Mouse (Mus musculus) liver, postnatal 0 days (tissue): ENCODE results near the gene Vmn1r58. TPM values are rescaled to one million over a fixed set of nuclear protein-coding genes. Genes with fewer than 3 reads are reported as not detected.
"Not testable (repeated sequence)": the region's sequence is repeated elsewhere in the genome, so short reads cannot be mapped to it uniquely, and the experiment has no call there.

Experiments
- ATAC-seq: fragments of 200-750 bp; cut with Nextera tagmentation; 2 replicates; pipeline ENCODE4 v1.8.0; 2017; ENCODE audit warnings: mild to moderate bottlenecking, moderate library complexity
- DNase-seq: peaks from one replicate; pipeline ENCODE4 v3.0.0-alpha.2; 2016
- H3K27ac ChIP-seq: fragments of 300-500 bp; sonication (generic); 2 replicates; pipeline ENCODE4 v1.5.1; 2014; ENCODE audit warnings: antibody characterized with exemption, moderate library complexity, mild to moderate bottlenecking, low read depth
- H3K27me3 ChIP-seq: fragments of 300-500 bp; sonication (generic); 2 replicates; pipeline ENCODE4 v1.6.1; 2014; ENCODE audit warnings: low read length, control low read depth, mixed read lengths; ENCODE audit not compliant: insufficient read depth
- H3K36me3 ChIP-seq: fragments of 300-500 bp; sonication (generic); replicated peaks from 2 replicates; pipeline ENCODE4 v1.6.1; 2014; ENCODE audit warnings: mild to moderate bottlenecking, control low read depth, low read length, moderate library complexity, mixed read lengths; ENCODE audit not compliant: insufficient read depth
- H3K4me1 ChIP-seq: fragments of 300-500 bp; sonication (generic); 2 replicates; pipeline ENCODE4 v1.6.1; 2014; ENCODE audit warnings: antibody characterized with exemption, mild to moderate bottlenecking, control low read depth; ENCODE audit not compliant: insufficient read depth
- H3K4me2 ChIP-seq: fragments of 300-500 bp; sonication (generic); 2 replicates; pipeline ENCODE4 v1.6.1; 2014; ENCODE audit warnings: low read depth, mild to moderate bottlenecking, low read length, moderate library complexity, mixed read lengths
- H3K4me3 ChIP-seq: fragments of 300-500 bp; sonication (generic); 2 replicates; pipeline ENCODE4 v1.5.1; 2014; ENCODE audit warnings: low read depth, low read length
- H3K9ac ChIP-seq: fragments of 300-500 bp; sonication (generic); replicated peaks from 2 replicates; pipeline ENCODE4 v1.6.1; 2014; ENCODE audit warnings: mild to moderate bottlenecking, moderate library complexity
- H3K9me3 ChIP-seq: fragments of 300-500 bp; sonication (generic); 2 replicates; pipeline ENCODE4 v1.6.1; 2016; ENCODE audit warnings: mild to moderate bottlenecking, control low read depth, low read length, mixed read lengths
- CTCF ChIP-seq: sonication (generic); IDR thresholded peaks from 2 replicates; pipeline ENCODE4 v1.5.1; 2016; ENCODE audit warnings: antibody characterized with exemption, low read depth
- EP300 ChIP-seq: IDR thresholded peaks from 2 replicates; pipeline ENCODE4 v1.6.1; 2016; ENCODE audit warnings: antibody characterized with exemption, low read depth, mild to moderate bottlenecking
- WGBS: fragments of 180-500 bp; shearing (Covaris S2); extraction: QIAGEN DNeasy Blood & Tissue Kit; methylation state at CpG from one replicate; pipeline ENCODE4 v1.1.7; 2014; ENCODE audit not compliant: insufficient replicate concordance; 5-methylcytosine and 5-hydroxymethylcytosine counted together
- polyA plus RNA-seq: library from polyadenylated mRNA; unstranded; fragments of >200 nt; fragmentation: Nextera tagmentation; extraction: Ambion mirVana; gene quantifications from 2 replicates; pipeline ENCODE4 v1.2.1, GENCODE M21; 2015

Gene Vmn1r58
- not detected in 2 replicates for polyA plus RNA-seq

- H3K27me3 ChIP-seq, DNase-seq, H3K4me2 ChIP-seq, H3K4me1 ChIP-seq, ATAC-seq, H3K9ac ChIP-seq, H3K36me3 ChIP-seq, H3K9me3 ChIP-seq, H3K4me3 ChIP-seq, H3K27ac ChIP-seq: not testable (repeated sequence)
Observed at GRCm38 (mm10) chr7:5413296-5413695, at the start of gene Vmn1r58. Vmn1r58 (minus strand) TSS chr7:5413396.

- no peaks in the 10 kb centered on the region for H3K36me3 ChIP-seq
- H3K9ac ChIP-seq: no peak within 1 kb of the TSS
- TF ChIP-seq CTCF: no peak
- no peak for TF ChIP-seq EP300
- DNase-seq (no peak), ATAC-seq (no peak)
- no peaks in the 10 kb centered on the region for H3K4me1 ChIP-seq
- no peak within 1 kb of the TSS for H3K4me3 ChIP-seq
- H3K9me3 ChIP-seq: no peaks in the 10 kb centered on the region; the same call in 1 of the 2 replicates
- H3K4me2 ChIP-seq: no peak within 1 kb of the TSS
- no peak within 1 kb of the TSS for H3K27ac ChIP-seq
- H3K27me3 ChIP-seq: no peaks in the 10 kb centered on the region
Observed at GRCm38 (mm10) chr7:5456674-5457073, 43.5 kb upstream of the Vmn1r58 start, which contains the start of gene Vmn1r59. Vmn1r59 (minus strand) TSS chr7:5456774.

- H3K4me1 ChIP-seq: not testable (repeated sequence)
Observed at GRCm38 (mm10) chr7:5454011-5454410, 40.8 kb upstream of the Vmn1r58 start.

GRCm38 (mm10) chr7:5448627-5449026 is 35.4 kb upstream of the Vmn1r58 start:
- TF ChIP-seq CTCF (no peak), EP300 (no peak)
- no peak for ATAC-seq
- Histone ChIP-seq H3K4me3 (no peak overlapping the region), H3K27me3 (no peaks in the 10 kb centered on the region), H3K9me3 (no peaks in the 10 kb centered on the region), H3K36me3 (no peaks in the 10 kb centered on the region), H3K27ac (no peak overlapping the region), H3K9ac (no peak overlapping the region), H3K4me1 (no peaks in the 10 kb centered on the region), H3K4me2 (no peak overlapping the region)
- DNase-seq: no peak

More at GRCm38 (mm10) chr7:5454011-5454410, 40.8 kb upstream of the Vmn1r58 start:
- not testable (repeated sequence) for H3K4me3 ChIP-seq, H3K27ac ChIP-seq, ATAC-seq, H3K9ac ChIP-seq, H3K4me2 ChIP-seq, DNase-seq, H3K36me3 ChIP-seq, H3K9me3 ChIP-seq, H3K27me3 ChIP-seq
- 58% methylated on average over 3 of the region's 3 CpGs for WGBS

- ATAC-seq: no peak
- Histone ChIP-seq H3K4me1 (no peaks in the 10 kb centered on the region), H3K4me3 (no peak overlapping the region), H3K9ac (no peak overlapping the region), H3K4me2 (no peak overlapping the region), H3K27me3 (no peaks in the 10 kb centered on the region), H3K9me3 (no peaks in the 10 kb centered on the region; the same call in 1 of the 2 replicates), H3K36me3 (no peaks in the 10 kb centered on the region), H3K27ac (no peak overlapping the region)
- DNase-seq: no peak
- WGBS: 22% methylated on average over 2 of the region's 2 CpGs
- TF ChIP-seq EP300: no peak
- TF ChIP-seq CTCF: no peak
Observed at GRCm38 (mm10) chr7:5406201-5406600, 7.0 kb downstream of the Vmn1r58 start.

- Histone ChIP-seq H3K4me2 (no peak overlapping the region), H3K4me3 (no peak overlapping the region), H3K9me3 (no peaks in the 10 kb centered on the region; the same call in 1 of the 2 replicates), H3K27ac (no peak overlapping the region), H3K36me3 (no peaks in the 10 kb centered on the region), H3K27me3 (no peaks in the 10 kb centered on the region), H3K4me1 (no peaks in the 10 kb centered on the region), H3K9ac (no peak overlapping the region)
- ATAC-seq (no peak), DNase-seq (no peak)
- WGBS: 65% methylated on average over 2 of the region's 2 CpGs
- TF ChIP-seq CTCF (no peak), EP300 (no peak)
Observed at GRCm38 (mm10) chr7:5366724-5367123, 46.5 kb downstream of the Vmn1r58 start.

- Histone ChIP-seq H3K9me3 (peaks cover 4% of the 10 kb centered on the region; the same call in 1 of the 2 replicates), H3K36me3 (no peaks in the 10 kb centered on the region), H3K4me2 (no peak overlapping the region), H3K4me3 (no peak overlapping the region), H3K4me1 (no peaks in the 10 kb centered on the region), H3K9ac (no peak overlapping the region), H3K27ac (no peak overlapping the region), H3K27me3 (no peaks in the 10 kb centered on the region)
- DNase-seq (no peak), ATAC-seq (no peak)
- TF ChIP-seq EP300 (no peak), CTCF (no peak)
- WGBS: 88% methylated on average over 5 of the region's 5 CpGs
Observed at GRCm38 (mm10) chr7:5363599-5363998, 49.6 kb downstream of the Vmn1r58 start.

Other genes with a start within 250 kb of the Vmn1r58 start
- not detected in 2 replicates for gene Vmn1r56, start 216.6 kb downstream of the Vmn1r58 start, polyA plus RNA-seq
- gene Vmn1r57, start 194.9 kb downstream of the Vmn1r58 start, polyA plus RNA-seq: not detected in 2 replicates
- not detected in 2 replicates for gene Gm5065, start 62.9 kb downstream of the Vmn1r58 start, polyA plus RNA-seq
- not detected in 2 replicates for gene Nlrp2, start 62.4 kb downstream of the Vmn1r58 start, polyA plus RNA-seq
- not detected in 2 replicates for gene Vmn1r59, start 43.4 kb upstream of the Vmn1r58 start, polyA plus RNA-seq
- not detected in 2 replicates for gene Vmn2r28, start 80.6 kb upstream of the Vmn1r58 start, polyA plus RNA-seq
- gene Vmn1r60, start 133.9 kb upstream of the Vmn1r58 start, polyA plus RNA-seq: not detected in 2 replicates
- not detected in 2 replicates for gene Vmn1r61, start 199.9 kb upstream of the Vmn1r58 start, polyA plus RNA-seq